Mouse (Mus musculus): ENCODE data around the gene Tmem203.
A peak's percentile ranks its signal among the peaks of the same experiment; 100 is the strongest.

Tmem203 gene

GRCm38 (mm10) chr2:25255284-25255779, at the start of gene Tmem203:
TSS of gene Tmem203 (plus strand) at chr2:25255439.
- peak; percentile 68 for DNase-seq (ENCODE audit: low spot score)

- DNase-seq (ENCODE audit: low spot score): no peak
These were observed 47.6 kb upstream of the Tmem203 start for GRCm38 (mm10) chr2:25207593-25207992.

GRCm38 (mm10) chr2:25210686-25211085, 44.6 kb upstream of the Tmem203 start:
- DNase-seq (ENCODE audit: low spot score): no peak

GRCm38 (mm10) chr2:25211121-25211670, 44.0 kb upstream of the Tmem203 start, which contains the start of gene Nelfb:
TSS of gene Nelfb (minus strand) at chr2:25211489.
- peak; percentile 84 for DNase-seq (ENCODE audit: low spot score)

GRCm38 (mm10) chr2:25213266-25213865, 41.9 kb upstream of the Tmem203 start:
- DNase-seq (ENCODE audit: low spot score): no peak

- no peak for DNase-seq (ENCODE audit: low spot score)
These were observed 40.8 kb upstream of the Tmem203 start, which contains the start of gene Stpg3 for GRCm38 (mm10) chr2:25214444-25214843. TSS of gene Stpg3 (minus strand) at chr2:25214637.

- no peak for DNase-seq (ENCODE audit: low spot score)
These were observed 37.6 kb upstream of the Tmem203 start for GRCm38 (mm10) chr2:25217666-25218065.

- DNase-seq (ENCODE audit: low spot score): no peak
These were observed 36.8 kb upstream of the Tmem203 start, which contains the start of gene Fam166a for GRCm38 (mm10) chr2:25218445-25218844. TSS of gene Fam166a (plus strand) at chr2:25218745.

- no peak for DNase-seq (ENCODE audit: low spot score)
These were observed 33.9 kb upstream of the Tmem203 start for GRCm38 (mm10) chr2:25221331-25221772.

GRCm38 (mm10) chr2:25223681-25224491, 31.4 kb upstream of the Tmem203 start:
- DNase-seq (ENCODE audit: low spot score): peak; percentile 76

- no peak for DNase-seq (ENCODE audit: low spot score)
These were observed 30.8 kb upstream of the Tmem203 start, which contains the start of gene Tubb4b for GRCm38 (mm10) chr2:25224492-25224765. TSS of gene Tubb4b (minus strand) at chr2:25224702.

GRCm38 (mm10) chr2:25224766-25225752, 30.2 kb upstream of the Tmem203 start:
- peak; percentile 100 for DNase-seq (ENCODE audit: low spot score)

- no peak for DNase-seq (ENCODE audit: low spot score)
These were observed 29.3 kb upstream of the Tmem203 start for GRCm38 (mm10) chr2:25225811-25226379.

- no peak for DNase-seq (ENCODE audit: low spot score)
These were observed 28.4 kb upstream of the Tmem203 start for GRCm38 (mm10) chr2:25226864-25227263.

GRCm38 (mm10) chr2:25227406-25227805, 27.8 kb upstream of the Tmem203 start:
- DNase-seq (ENCODE audit: low spot score): no peak

GRCm38 (mm10) chr2:25228431-25228889, 26.8 kb upstream of the Tmem203 start:
- peak; percentile 77 for DNase-seq (ENCODE audit: low spot score)

- DNase-seq (ENCODE audit: low spot score): no peak
These were observed 26.2 kb upstream of the Tmem203 start for GRCm38 (mm10) chr2:25228995-25229530.

GRCm38 (mm10) chr2:25229582-25229981, 25.7 kb upstream of the Tmem203 start:
- no peak for DNase-seq (ENCODE audit: low spot score)

GRCm38 (mm10) chr2:25230581-25230980, 24.7 kb upstream of the Tmem203 start:
- DNase-seq (ENCODE audit: low spot score): no peak

- DNase-seq (ENCODE audit: low spot score): no peak
These were observed 24.2 kb upstream of the Tmem203 start for GRCm38 (mm10) chr2:25231038-25231437.

- no peak for DNase-seq (ENCODE audit: low spot score)
These were observed 21.8 kb upstream of the Tmem203 start for GRCm38 (mm10) chr2:25233421-25233820.
